Mouse (Mus musculus): ENCODE data around the gene Gne.

The Gne gene

DNA sequence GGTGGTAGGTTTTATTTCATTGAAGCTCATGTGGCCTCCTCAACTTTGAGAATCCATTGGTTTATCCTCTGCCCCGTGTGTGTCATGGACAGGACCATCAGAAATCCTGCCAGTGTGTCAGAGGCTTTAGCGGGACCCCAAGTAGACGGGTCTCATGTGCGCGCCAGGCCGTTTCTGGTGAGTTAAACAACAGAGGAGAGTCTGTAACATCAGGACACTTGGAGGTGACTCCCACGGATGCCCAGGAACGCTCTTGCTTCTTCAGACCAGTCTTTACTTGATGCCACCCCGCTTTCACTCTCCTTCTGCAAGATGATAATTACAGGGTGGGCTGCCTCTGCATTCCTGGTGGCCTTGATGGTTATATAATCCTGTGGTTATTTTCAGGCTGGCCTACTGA lies 60.3 kb downstream of the Gne start:
- DNase-seq (ENCODE audit: low spot score): no peak

DNA sequence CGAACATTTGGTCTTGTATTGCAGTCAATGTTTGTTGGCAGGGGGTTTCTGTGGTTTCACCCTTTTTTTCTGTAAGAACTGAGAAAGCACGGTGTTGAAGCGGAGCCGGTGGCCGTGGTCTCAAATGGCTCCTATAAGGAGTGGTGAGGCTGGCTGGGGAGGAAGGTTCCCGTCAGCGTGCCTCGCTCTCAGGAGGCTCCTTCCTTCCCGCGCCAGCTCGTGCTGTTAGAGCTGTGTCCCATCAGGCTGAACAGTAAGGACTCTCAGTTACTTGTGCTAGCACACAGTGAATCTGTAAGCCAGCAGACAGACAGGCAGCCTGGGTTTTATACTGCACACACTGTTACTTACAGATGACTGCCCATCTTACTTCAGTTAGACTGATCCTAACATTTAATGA lies 61.2 kb downstream of the Gne start:
- no peak for DNase-seq (ENCODE audit: low spot score)

DNA sequence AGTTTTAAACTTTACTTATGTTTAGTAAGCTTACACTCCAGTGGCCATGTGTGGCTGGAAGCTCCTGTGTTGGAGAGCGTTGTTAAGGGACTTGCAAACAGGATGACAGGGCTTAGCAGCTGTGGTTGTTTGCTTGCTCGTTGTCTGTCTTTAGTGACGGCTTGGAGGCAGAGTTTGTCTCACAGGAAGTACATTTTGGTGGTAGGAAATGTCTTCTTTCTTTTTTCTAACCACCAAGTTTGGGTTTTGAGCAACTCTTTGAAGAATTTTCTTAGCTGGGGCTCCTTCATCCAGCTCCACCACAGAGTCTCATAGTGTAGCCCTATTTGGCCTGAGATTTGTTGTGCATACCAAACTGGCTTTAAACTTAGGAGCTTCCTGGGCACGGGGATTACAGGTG lies 61.7 kb downstream of the Gne start:
- DNase-seq (ENCODE audit: low spot score): no peak

DNA sequence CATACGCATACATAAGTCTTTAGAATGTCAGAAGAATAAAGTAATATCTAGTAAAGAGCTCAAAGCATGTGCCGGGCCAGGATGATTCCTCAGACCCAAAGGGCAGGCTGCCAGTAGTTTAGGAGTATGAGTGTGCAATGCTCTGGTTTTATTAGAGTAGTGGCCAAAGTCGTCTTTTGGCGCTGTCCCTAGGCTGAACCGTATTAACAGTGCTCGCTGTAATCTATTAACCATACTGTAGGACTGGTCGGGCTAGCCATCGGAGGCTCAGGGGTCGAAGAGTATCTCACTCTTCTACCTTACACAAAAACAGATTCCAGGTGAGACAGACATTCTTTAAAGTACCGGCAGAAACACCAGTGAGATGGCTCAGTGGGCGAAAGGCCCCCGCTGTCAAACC lies 67.2 kb downstream of the Gne start:
- DNase-seq (ENCODE audit: low spot score): no peak

DNA sequence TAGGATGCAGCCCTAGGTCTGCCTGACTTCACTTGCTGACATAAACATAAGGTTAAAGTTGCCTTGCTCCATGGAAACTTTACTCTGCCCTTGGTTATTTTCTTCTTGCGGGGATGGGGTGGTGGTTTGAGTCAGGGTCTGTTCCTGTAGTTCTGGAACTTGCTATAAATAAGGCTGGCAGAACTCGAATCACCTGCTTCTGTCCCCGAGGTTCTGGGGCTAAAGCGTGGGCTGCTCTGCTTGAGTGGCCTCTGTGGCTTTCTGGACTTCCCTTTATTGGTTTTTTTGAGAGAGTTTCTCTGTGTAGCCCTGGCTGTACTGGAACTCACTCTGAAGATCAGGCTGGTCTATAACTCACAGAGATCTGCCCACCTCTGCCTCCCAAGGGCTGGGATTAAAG lies 67.9 kb downstream of the Gne start:
- DNase-seq (ENCODE audit: low spot score): no peak

DNA sequence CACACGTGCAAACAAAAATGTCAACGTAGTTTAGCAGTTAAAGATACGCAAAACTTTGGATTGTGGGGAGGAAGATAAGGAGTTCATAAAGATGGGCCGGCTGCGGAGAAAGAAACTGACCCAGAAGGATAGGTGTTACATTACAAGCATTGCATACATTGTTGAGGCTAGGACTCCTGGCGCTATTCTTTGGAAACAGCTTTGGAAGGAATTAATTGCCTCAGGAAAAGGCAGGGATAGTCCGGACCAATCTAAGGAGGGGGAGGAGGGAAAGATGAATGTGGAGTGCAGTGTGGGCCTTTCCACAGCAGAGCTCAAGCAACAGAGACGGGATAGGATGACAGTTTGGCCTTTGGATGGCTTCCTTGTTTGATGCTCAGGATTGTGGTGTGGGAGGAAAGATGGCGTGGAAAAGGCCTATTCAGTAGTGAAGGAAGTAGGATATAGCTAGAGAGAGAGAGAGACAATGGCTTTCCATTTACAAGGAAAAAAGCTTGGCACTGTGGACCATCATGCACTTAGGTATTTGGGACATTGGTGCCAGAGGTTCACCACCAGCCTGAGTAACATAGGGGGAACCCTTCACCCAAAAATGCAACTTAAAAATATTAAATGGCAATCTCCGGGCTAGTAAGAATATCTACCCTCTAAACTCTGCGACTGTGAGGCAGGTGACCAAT lies 70.4 kb downstream of the Gne start:
- DNase-seq (ENCODE audit: low spot score): no peak

DNA sequence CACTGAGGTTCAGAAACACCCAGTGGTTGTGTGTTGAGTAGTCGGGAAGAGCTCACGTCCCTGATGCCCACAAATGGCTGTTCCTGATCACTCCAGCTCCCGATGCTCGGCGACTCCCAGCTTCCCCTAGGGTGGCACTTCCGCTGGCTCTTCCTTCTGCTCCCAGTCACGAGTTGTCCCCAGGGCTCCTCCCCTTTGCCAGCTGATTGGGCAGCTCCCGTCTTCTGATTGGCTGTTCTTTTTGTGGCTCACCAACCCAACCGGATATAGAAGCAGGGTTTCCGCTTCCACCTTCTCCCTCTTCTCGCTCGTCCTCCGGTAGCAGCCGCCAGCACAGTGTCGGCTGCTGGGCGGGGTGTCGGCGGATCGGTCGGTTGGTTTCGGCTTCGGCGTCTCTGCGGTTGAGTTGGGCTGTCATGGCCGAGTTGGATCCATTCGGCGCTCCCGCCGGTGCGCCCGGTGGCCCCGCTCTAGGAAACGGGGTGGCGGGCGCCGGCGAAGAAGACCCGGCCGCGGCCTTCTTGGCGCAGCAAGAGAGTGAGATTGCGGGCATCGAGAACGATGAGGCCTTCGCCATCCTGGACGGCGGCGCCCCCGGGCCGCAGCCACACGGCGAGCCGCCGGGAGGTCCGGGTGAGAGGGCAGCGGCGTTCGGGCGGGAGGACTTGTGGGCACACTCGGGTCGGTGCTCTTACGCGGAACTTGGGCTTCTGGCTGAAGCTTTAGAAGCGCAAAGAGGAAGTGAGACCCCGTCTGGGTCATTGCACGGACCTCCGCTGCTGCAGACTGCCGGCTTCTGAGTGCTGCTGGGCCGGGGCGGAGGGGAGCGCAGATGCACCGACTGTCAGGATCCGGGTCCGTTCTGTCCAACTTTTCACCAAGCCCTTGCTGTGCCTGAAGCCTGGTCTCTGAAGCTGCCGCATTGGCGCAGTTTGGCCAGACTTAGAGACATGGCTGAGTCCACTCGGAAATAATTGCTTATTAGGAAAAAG lies 71.3 kb downstream of the Gne start:
- DNase-seq (ENCODE audit: low spot score): peak; percentile 76

DNA sequence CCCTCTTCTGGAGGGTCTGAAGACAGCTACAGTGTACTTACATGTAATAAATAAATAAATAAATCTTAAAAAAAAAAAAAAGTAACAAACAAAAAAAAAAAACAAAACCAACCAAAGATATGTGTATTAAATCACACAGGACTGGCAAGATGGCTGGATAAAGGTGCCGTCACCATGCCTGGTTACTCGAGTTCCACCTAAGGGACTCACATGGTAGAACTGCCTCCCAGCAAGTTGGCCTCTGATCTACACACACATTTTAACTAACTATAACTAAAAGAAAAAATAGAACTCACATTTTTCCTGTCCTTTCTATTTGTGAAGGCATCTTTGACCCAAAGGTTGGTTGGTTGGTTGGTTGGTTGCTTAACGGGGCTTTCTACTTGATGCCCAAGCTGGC lies 72.2 kb downstream of the Gne start:
- DNase-seq (ENCODE audit: low spot score): no peak

DNA sequence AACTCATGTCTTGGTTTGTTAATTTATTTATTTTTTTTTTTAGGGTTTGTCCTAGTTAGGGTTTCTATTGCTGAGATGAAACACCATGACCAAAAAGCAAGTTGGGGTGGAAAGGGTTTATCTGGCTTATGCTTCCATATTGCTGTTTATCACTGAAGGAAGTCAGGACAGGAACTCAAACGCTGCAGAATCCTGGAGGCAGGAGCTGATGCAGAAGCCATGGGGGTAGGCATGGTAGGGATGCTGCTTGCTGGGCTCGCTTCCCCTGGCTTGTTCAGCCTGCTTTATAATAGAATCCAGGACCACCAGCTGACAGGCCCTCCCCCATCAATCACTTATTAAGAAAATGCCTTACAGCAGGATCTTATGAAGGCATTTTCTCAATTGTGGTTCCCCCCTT lies 73.1 kb downstream of the Gne start:
- no peak for DNase-seq (ENCODE audit: low spot score)

DNA sequence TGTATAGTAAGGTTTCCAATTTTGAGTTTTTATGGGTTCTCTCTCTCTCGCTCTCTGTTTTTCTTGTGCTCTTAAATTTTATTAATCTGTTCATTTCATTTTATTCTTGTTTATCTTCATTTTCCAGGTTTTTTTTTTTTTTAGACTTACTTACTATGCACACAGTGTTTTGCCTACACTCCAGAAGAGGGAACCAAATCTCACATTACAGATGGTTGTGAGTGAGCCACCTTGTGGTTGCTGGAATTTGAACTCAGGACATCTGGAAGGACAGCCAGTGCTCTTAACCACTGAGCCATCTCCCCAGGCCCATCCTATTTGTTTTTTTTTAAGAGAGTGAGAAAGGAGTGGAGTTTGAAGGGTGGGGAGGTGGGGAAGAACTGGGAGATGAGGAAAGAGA lies 73.8 kb downstream of the Gne start:
- no peak for DNase-seq (ENCODE audit: low spot score)

DNA sequence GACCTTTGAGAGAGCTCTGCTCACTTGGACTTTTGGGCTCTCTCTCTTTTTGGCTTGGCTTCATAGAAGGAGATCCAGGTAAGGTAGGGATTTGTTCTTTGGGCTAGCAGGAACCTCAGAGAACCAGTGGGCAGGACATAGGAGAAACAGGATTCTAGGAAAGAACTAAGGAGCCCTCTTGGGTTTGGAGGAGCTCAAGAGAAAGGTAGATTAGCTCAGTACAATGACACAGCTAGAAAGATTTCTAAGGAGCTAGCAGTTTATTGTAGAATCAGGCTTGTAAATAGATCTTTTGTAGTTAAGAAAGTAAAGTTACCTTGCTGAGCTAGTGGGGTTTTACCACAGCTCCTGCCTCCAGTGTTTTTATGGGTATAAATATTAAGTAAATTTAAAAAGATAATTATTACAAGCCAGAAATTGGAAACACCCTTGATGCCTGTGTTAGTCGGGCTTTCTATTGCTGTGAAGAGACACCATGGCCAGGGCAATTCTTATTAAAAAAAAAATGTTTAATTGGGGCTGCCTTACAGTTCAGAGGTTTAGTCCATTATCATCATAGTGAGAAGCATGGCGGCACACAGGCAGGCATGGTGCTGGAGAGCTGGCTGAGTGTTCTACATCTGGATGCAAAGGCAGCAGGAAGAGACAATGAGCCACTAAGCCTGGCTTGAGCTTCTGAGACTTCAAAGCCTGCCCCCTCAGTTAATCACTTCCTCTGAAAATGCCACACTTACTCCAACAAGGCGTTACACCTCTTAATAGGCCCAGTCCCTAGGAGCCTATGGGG lies 79.2 kb downstream of the Gne start:
- DNase-seq (ENCODE audit: low spot score): no peak

DNA sequence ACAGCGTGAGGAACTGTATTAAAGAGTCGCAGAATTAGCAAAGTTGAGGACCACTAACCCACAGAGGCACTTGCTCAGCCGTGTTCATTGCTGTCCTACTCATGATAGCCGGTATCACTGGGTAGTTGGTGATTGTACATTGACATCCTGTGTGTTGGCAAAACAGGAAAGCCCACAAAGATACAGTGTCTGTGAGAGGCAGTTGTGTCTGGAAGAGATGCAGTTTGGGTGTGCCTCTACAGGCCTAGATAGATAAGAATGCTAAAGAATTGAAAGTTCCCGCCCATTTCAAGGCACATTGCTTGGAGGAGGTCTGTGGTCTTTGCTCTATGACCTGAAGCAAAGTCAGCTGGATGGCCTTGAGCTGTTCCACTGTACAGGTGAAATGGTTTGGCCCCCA lies 79.9 kb downstream of the Gne start, which contains the start of gene Clta:
Gene Clta (plus strand): TSS at position 327 of the 400 bp plus-strand sequence.
- DNase-seq (ENCODE audit: low spot score): no peak

DNA sequence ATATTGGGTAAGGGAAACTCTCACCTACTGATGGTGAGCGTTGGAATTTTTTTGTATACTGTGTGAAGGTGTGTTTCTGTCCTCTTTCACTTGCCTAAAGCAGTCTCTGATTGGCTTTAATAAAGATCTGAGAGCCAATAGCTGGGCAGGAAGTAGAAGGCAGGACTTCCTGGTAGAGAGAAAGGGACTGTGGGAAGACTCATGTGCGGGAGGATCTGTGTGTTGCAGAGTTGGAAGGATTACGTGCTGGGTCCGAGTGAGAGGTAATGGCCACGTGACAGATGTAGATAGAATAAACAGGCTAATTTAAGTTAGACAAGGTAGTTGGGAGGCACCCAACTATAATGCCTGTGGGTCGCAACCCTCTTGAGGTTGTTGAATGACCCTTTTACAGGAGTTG lies 80.4 kb downstream of the Gne start:
- no peak for DNase-seq (ENCODE audit: low spot score)

DNA sequence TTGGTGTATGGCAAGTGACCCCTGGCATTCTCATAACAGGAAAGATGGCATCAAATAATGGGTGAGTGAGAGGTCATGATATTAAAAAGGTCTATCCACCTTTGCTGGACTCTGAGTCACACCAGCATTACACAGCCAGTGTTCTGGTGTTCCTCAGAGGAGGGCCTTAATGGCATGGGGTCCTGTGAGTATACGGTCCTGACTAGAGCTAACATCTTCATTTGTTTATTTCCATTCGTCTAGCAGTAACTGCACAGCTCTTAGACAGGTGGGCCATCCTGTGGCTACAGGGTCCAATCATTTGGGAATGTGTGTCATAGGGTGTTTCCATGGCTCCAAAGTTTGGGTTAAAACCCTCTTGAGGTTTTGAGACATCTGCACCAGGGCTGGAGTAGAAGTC lies 89.6 kb downstream of the Gne start:
- DNase-seq (ENCODE audit: low spot score): no peak

DNA sequence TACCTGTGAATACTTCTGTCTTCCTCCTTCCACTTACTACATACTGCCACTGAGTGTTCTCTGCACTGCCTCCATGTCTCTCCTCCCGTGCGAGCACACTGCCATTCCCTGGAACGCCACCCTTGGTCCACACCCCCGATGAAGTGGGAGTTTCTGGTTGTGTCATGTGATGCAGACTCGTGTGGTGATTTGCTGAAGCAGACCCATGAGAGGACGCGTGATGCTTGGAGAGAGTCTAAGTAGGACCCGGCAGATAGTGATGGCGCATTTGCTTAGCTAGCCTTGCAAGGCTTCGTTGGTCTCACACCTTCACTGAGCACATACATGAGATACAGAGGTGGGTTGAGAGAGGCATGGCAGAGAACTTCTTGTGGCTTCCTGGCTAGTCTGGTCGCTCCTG lies 90.9 kb downstream of the Gne start:
- no peak for DNase-seq (ENCODE audit: low spot score)

DNA sequence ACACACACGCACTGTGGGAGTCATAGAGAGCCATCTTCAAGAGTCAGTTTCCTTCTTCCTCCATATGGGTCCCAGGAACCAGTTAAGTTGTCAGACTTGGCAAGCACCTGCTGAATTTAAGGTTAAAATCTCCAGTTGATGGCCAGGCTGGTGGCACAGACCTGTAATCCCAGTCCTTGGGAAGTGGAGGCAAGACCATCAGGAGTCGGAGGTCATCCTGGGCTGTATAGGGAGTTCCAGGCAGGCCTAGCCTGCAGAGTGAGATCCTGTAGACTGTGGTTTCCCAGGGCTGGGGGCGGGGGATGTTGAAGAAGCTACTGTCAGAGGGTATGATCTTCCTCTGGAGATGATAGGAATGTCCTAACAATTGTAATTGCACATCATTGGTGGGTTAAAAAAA lies 95.0 kb downstream of the Gne start:
- no peak for DNase-seq (ENCODE audit: low spot score)

DNA sequence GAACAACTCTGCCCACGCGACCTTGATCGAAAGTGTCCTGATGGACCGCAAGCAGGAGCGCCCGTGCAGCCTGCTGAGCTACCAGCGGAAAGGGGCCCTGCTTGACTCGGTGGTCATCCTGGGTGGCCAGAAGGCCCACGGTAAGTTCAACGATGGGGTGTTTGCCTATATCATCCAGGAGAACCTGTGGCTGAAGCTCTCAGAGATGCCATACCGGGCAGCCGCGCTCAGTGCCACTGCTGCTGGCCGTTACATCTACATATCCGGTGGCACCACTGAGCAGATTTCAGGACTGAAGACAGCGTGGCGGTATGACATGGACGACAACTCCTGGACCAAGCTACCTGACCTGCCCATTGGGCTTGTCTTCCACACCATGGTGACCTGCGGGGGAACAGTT lies 99.7 kb downstream of the Gne start:
- DNase-seq (ENCODE audit: low spot score): no peak

All from ovary, postnatal 14 days (tissue).